Mouse (Mus musculus) kidney, postnatal 10 days (tissue): Measurements from ENCODE around the gene Rhobtb1.
A peak's percentile ranks its signal among the peaks of the same experiment; 100 is the strongest.

Source experiments
- DNase-seq: peaks from one replicate; pipeline ENCODE4 v3.0.0; 2021; ENCODE audit warnings: mixed read lengths

Rhobtb1 gene

DNA sequence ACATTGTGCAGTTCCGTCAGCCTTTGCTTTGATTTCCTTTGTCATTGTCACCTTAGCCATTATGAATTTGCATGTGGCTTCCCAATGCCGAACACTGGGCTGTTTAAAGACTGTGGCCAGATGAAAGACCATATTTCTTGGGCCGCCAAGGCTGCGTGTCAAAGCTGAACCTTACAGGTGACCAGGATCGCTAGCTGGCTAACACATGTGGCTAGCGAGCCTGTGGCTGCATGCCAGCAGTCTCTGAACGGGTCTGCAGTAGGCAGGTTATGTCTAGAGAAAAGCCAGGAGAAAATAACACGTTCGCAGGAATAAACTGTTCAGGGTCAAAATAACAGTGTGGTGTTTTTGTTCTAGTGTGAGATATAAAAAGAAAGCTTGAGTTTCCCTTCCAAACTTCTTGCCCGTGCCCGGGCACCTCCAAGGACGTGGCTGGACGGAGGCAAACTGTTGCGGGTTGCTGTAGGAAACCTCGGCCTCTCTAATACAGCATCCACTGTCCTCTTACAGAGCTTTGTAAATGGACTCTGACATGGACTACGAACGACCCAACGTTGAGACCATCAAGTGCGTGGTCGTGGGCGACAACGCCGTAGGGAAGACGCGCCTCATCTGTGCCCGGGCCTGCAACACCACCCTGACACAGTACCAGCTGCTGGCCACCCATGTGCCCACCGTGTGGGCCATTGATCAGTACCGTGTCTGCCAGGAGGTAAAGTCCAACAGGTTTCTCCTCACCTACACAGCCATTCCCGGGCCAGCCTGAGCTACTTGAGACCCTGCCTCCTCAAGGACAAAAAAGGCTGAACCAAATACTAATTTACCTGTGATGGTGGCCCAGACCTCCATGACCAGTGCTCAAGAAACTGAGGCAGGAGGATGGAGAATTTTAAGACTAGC, 97.3 kb downstream of the Rhobtb1 start:
- DNase-seq: peak; percentile 68

DNA sequence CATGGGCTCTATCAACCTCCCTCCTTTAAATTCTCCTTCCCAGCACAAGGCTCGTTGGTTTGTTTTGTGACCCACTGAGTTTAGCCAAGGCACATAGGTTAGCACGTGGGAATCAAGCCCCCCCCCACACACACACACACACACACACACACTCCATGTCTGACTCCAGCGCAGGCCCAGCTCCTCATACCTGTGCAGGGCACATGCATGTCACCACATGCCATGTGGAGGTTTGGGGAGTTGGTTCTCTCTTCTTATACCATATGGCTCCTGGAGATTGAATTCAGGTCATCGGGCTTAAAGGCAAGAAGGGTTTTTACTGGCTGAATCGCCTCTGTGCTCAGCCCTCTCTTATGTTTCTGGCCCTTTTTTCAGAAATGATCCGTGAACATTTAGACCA, 100.0 kb downstream of the Rhobtb1 start:
- DNase-seq: no peak

DNA sequence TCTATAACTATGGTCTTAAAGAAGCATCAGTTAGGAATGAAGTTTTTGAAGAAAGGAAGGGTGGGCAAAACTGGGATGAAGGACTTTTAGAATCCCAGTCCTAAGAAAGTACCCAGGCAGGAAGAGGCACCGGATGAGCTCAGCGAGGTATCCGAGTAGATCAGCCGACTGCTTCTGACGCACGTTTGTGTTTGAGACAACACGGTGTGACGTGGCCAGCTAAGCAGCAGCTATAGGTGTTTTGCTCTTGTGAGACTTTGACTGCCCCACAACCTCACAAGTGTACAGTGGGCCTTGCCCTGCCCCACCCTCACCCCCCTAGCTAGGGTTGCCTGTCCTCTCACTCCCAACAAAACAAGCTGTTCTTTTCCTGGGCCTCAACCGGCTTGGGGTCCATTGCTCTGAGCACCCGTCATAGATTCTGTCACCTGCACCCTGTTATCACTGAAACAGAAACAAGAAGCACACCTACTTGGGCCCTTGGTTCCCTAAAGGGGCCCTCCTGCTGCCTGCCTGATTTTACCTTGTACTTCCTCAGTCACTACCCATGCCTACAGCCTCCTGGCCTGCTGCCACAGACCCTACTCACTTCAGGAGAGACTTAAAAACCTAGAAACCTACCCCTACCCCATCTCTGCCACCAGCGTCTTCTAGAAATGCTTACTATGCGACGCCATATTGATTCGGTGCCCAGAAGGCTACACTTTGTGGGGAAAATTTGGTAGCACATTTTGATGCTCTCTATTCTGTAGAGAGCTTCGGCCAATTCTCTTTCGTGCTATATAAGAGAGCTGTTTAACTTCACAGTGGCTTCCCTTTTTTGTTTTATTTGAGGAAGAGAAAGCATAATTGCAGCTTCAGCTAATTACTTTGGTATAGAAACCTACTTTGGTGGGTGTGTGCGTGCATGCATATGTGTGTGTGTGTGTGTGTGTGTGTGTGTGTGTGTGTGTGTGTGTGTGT, 101.2 kb downstream of the Rhobtb1 start:
- DNase-seq: peak; percentile 39

DNA sequence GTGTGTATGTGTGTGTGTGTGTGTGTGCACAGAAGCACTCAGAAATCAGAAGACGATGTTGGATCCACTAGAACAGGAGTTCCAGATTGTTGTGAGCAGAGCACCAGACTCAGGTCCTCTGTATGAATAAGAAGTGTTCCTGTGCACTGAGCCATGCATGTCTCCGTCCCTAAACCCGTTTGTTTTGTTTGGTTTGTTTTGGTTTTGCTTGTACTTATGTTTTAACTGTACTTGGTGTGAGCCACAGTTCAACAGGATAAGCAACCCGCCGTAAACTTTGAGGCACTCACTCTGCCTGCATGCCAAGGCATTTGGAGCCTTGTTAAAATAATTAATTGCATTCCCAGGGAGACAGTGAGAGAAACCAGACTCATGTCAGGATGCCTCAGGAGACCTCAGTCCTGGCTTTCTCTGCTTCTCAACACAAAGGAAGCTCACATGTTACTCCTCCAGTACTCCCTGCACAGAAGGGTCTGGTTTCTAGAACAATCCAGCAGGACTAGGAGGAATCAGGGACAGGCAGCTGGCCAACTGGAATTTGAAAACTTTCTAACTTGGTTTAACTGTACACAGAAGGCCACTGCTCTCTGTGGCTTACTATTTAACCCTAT, 101.9 kb downstream of the Rhobtb1 start:
- peak; percentile 72 for DNase-seq

DNA sequence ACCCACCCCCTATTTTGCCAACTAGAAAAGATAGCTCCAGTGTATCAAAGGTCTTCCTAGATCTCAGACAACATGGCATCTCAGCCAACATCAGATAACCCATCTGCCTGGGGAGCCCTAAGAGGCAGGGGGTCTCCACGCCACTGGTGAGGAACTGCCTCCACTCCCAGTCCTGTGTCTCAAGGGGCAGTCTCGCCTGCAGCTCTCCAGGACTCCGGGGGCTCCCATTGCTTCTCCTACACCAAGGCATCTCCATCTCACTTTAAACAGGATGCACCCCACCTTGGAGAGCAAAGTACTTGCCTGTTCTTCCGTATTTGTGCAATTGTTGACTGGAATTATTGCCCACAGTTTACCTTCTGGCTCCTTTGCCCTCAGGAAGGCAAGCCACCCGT, 102.4 kb downstream of the Rhobtb1 start:
- DNase-seq: no peak

DNA sequence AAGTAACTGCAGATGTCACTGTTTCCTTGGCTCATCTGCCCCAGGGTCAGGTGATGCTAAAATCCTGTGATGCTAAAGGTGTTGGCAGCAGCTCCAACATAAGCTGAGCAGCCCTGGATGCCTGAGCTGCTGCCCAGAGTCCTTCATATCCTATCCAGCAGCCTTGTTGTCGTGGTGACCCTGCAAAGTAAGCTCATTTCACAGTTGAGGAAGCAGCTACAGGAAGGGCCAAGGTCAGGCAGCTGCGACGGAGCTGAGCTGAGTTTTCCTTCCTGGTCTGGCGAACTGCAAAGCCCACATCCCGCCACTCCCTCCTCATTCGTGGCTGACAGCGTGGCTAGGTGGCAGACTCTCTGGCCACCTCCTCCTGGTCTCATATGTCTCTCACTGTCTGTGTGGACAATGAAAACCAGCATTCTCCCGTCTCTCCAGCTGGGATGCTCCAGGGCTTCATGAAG, 103.2 kb downstream of the Rhobtb1 start:
- peak; percentile 89 for DNase-seq

DNA sequence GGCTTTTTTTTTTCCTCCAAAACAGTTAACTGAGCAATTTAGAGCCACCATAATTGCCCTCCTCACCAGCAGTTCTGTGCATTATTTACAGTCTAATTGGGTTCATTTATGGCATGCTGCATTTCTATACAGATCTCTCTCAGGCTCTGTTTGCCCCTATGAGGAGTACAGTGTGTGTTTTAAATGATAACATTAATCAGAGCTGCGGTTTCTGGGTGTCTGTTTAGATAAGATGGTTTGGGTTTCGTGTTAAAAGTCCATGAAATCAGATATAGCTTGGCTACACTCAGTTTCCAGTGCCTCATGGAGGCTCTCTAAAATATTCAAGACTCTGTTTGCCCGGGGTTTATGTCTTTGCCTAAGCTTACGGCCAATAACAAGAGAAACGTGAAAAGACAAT, 104.4 kb downstream of the Rhobtb1 start:
- DNase-seq: no peak

DNA sequence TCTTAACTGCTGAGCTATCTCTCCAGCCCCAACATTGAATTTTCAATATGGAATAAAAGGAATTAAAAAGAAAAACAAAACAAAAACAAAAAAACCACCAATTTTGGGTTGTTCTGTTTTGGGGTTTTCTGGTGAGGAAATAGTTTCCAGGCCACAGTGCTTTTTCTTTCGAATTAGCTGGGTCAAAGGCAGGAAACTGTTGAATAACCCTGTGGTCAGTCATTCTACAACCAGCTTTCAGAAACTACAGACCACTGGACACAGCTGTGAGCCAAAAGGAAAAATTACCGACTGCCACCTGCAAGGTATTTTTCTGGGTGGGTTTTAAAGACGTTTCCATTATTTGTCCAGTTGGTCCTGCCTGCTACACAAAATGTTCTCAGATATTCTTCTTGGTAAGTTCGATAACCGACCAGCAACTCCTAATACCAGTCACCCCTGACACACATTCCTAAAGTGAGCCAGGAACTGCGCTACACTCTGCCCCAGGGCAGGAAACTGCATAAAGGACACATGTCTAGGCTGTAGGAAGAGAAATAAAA, 106.4 kb downstream of the Rhobtb1 start:
- DNase-seq: no peak

DNA sequence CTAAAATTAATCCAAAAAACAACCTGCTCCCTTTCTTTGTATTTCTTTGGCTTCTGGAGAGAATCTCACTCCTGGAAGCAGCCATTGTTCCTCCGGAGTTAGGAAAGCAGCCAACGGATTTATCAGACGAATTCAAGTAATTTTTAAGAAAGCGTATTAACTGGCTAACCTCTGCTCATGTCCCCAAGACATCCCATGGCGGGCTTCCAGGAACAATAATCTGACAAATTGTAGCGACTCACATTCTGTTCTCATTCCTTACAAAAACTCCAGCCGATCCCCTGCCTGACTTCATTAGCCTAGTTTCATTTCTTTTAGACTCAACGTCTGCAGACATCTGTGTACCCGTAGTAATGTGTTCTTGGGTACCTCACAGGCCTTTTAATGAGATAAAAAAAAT, 107.4 kb downstream of the Rhobtb1 start:
- DNase-seq: peak; percentile 84

DNA sequence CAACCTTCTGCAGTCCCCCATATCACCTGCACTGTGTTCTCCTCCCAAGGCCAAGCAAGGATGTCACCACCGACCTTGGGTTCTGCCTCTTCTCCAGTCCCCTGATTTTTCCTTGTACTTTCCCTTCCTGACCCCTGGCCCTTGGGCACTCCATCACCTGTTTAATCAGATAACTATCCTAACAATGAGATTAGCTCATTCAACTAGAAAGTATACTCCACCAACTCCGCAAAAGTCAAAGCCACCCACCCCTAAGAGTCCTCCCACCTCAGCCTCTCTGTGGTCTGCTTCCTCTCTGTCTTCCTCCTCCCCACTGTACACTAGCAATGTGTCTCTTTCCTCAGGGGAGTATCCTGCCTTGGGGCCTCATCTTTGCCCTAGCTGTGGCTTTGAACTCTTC, 107.9 kb downstream of the Rhobtb1 start:
- no peak for DNase-seq

DNA sequence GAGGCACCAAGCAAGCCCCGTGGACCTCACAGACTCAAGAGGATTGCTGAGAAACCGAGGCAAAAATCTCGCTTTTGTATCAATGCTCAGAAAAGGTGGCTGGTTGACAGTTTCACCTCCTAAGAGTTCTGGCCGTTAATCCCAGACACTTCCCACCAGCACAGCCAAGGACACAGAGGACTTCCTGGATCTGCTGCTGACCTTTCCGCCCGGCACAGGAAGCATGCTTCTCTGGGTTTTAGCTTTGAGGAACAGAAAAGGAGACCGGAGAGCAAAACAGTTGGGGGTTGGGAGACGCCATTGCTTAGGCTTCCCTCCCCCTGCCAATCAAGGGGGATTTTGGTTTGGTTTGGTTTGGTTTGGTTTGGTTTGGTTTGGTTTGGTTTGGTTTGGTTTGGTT, 108.7 kb downstream of the Rhobtb1 start:
- DNase-seq: peak; percentile 55

DNA sequence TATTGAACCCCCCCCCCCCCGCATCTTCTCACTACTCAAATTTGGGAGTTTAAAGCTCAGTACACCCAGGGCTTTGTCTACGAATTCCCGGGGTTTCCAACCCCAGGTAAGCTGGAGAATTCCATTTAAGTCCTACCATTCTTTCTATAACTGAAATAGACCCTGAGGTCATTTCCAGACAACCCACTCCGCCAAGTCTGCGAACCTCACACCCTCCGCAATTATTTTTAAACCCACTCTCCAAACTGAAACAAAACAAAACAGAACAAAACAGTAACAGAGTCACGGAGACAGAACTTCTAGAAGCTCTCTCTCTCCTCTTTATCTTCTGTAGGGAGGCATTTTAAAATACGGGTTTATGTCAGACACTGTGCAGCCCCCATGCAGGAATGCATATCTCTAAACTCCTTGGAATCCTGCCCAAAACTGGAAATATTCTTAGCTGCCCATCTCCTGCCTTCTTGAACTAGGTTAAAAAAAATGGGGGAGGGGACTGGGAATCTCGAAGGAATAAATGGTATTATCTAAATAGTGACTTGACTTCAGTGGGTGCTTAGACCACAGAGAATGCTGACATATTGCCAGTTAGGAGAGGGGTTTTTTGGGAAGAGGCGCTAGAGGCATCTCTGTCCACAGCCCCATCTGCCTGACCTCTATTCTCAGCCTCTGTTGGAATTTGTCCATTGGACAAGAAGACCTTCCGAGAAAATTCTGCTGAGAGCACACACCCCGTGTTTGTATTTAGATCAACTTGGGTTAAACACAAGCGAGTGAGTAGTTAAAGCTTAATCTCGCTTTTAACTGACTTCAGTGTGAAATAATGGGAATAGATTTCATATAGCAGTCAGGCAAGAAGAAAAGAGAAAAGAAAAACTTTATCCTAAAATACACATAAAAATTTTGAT, 111.9 kb downstream of the Rhobtb1 start:
- no peak for DNase-seq

DNA sequence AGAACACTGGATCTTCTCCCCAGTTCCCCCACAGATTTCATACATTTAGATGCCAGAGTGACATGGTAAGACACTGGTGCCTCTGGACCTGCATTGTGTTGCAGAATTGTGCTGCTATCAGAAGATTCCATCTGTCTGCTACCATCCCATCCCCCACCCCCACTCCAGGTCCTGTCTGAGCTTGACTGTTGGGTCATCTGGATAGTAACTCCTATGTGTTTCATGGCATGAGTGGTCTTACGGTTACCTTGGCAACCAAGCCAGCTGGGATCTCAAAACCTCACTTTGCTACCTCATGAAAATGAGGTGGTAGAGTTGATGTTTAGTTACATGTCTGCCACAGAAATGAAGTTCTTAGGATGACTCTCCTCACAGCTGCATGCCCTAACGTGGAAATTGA, 112.7 kb downstream of the Rhobtb1 start:
- DNase-seq: no peak

DNA sequence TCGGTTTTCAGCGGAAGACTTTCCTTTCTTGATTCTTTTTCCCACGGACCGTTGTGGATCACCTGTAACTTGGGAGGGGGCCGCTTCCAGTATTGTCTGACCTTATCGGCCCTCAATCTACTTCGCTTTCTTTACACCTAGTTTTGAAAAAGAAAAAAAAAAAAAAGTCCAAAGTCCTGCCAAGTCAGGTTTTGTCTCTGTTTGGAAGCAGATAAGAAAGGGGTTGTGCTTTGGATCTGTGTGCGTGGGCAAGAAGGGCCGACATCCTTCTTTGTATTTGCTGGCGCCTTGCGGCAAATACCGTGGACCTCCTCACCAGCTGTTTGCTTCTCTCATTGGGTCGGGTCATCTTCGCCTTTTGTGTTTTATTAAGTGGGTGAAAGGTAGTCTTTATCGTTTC, 114.2 kb downstream of the Rhobtb1 start:
- DNase-seq: no peak

DNA sequence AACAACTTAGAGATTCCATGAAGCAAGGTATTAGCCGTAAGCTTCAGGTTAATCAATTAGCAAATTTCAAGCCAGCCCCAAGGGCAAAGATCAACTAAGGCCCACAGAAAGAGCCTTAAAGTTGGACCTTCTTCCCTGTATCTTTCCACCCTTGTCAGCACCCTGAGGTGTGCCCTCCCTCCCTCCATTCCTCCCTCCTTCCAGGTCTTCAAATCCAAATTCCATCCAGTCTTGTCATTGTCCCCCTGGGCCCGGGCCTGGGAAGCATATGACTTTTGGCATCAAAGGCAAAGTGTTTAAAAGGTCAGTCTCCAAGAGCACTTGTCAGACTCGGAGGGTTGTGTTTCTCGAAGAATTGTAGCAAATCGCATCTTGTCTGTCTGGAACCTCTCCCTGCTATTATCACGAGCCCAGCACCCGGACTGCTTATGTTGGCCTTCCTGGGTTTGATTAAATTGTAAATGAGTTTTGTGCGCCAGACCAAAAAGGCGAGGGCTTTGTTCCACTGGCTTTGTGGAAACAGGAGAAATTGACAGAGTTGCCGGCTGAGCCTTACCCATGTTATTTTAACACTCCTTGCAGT, 116.9 kb downstream of the Rhobtb1 start:
- DNase-seq: no peak

DNA sequence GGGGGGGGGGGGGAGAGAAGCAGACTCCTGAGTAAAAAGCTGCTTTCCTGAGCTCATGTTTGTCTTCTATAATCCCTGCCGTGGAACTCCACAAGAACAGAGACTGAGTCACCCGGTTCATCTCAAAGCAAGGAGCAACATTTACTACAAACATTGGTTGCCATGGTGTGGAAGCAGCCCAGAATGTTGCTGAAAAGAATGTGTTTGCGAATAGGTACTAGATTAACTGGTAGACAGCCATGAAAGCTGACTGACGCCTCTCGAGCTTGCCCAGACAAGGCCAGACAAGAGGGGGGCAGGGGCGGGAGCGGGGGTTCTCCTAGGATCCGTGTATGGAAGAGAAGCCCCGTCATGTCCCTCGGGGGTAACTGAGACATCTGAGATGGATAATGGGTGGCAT, 120.2 kb downstream of the Rhobtb1 start:
- no peak for DNase-seq

DNA sequence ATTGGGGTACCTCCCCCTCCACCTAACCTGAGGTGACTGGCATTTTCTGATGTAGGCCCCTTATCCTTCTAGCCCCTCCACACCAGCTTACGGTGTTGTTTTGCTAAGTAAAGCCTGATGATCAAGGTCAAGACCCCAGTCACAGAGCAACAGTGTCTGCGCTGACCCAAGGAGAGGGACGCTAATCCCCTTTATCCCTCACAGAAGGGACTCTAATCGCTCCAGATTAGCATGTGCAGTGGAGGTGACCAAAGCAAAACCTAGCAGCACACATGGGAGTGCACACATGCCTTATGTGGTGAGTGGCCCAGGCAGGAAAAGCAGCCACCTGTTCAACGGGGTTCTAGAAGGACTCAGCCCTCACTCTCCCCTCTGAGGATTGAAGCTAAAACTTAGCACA, 123.0 kb downstream of the Rhobtb1 start:
- no peak for DNase-seq

DNA sequence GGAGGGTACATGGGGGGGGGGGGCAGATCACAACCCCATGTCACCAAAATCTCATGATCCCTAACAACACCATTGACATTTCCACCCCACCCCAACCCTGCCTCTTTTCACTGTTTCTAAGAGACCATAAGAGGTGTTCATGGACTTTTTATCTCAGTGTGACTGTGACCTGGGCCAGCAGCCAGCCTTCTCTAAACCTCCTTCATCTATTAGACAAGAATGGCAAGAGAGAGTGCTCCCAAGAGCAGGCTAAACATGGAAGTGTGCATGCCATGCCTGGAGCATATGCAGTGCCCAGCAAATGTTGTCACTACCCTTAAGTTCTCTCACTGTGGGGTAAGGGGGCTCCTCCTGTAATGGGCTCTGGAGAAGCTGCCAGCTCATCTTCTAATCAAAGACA, 123.5 kb downstream of the Rhobtb1 start:
- DNase-seq: no peak

DNA sequence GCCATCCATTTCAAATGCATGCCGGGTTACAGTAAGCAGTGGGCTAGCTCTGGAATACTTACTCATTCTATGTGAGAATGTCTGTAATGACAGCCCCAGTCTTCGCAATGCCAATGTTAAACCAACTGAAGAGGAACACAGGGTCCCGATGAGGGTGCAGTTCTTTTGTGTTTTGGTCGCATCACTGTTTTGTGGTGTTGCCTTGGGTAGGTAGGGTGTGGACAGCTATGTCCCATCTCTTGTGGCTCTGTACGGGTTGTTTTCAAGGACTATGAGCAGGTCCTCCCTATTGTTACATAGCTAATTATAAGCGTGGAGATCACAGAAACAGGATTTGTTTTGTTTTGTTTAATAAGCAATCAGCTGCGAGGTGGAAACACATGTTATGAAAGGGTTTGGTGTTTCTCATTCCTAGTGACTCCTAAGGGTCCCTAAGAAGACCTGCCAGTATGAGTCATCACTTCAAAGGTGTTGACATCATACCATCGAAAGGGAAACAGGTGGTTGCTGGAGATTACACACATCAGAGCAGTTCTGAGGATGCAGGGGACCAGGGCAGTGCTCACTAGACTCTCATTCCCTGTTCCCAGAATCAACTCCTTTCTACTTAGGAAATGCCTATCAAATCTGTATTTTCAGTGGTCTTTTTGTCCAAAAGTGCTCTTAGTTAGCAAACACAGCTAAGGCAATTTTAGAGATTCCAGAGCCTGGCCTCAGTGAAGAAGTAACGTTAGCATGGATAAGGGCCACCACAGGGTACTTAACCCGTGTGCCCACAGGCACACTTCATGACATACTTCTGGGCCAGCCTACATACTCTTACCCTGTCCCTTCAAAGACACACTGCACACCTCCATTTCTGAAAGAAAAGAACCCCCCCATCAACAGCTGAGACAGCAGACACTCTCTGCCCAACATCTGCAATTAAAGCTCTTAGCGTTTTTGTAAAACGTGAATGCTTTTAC, 124.9 kb downstream of the Rhobtb1 start:
- DNase-seq: no peak

DNA sequence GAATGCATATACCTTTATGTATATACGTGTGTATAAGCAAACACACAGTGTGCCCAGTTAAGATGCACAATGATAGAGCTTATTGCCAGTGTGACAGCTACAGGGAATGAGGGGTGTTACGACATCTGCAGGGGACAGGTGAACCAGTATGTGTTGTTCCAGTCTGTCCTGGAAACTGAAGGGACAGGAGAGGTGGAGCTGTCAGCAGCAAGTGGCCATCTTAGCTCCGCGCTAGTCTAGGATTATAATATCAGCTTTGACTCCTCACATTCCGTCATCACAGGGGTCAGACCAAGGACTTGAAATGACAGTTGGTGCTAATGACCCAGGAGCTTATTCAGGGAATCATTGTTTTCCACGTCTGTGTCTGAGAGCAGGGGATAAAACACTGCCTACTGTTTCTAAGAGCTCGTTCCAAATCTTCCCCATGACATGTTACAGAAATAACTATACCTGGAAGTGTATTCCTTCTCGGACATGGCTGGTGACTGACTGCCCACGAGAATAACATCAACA, 125.7 kb downstream of the Rhobtb1 start:
- DNase-seq: no peak
